Mouse (Mus musculus) hindbrain, embryonic 11.5 days (tissue): ENCODE results near the gene Duox1. TPM values are rescaled to one million over a fixed set of nuclear protein-coding genes. Genes with fewer than 3 reads are reported as not detected.
A peak's percentile ranks its signal among the peaks of the same experiment; 100 is the strongest.

Experiments
- ATAC-seq: fragments of 200-750 bp; cut with Nextera tagmentation; 2 replicates; pipeline ENCODE4 v1.8.0; 2017; ENCODE audit warnings: mild to moderate bottlenecking, moderate TSS enrichment, moderate library complexity; ENCODE audit not compliant: low FRiP score
- DNase-seq: peaks from one replicate; pipeline ENCODE4 v3.0.0-alpha.2; 2015; ENCODE audit warnings: low spot score
- H3K27ac ChIP-seq: fragments of 300-500 bp; sonication (generic); 2 replicates; pipeline ENCODE4 v1.5.1; 2014; ENCODE audit warnings: mild to moderate bottlenecking, low read depth, low read length
- H3K27me3 ChIP-seq: fragments of 300-500 bp; sonication (generic); 2 replicates; pipeline ENCODE4 v1.6.1; 2014; ENCODE audit warnings: mild to moderate bottlenecking, low read length, moderate library complexity, mixed read lengths; ENCODE audit not compliant: control insufficient read depth, insufficient read depth
- H3K36me3 ChIP-seq: fragments of 300-500 bp; sonication (generic); 2 replicates; pipeline ENCODE4 v1.6.1; 2014; ENCODE audit warnings: mild to moderate bottlenecking, low read length, moderate library complexity, mixed read lengths; ENCODE audit not compliant: control insufficient read depth, insufficient read depth
- H3K4me1 ChIP-seq: fragments of 300-500 bp; sonication (generic); replicated peaks from 2 replicates; pipeline ENCODE4 v1.6.1; 2014; ENCODE audit warnings: low read length, mixed read lengths; ENCODE audit not compliant: control insufficient read depth, insufficient read depth
- H3K4me2 ChIP-seq: fragments of 300-500 bp; sonication (generic); replicated peaks from 2 replicates; pipeline ENCODE4 v1.6.1; 2014; ENCODE audit warnings: mild to moderate bottlenecking, low read depth, low read length
- H3K4me3 ChIP-seq: fragments of 300-500 bp; sonication (generic); 2 replicates; pipeline ENCODE4 v1.5.1; 2014; ENCODE audit warnings: low read depth, low read length
- H3K9ac ChIP-seq: fragments of 300-500 bp; sonication (generic); 2 replicates; pipeline ENCODE4 v1.6.1; 2014; ENCODE audit warnings: low read depth, low read length
- H3K9me3 ChIP-seq: fragments of 300-500 bp; sonication (generic); 2 replicates; pipeline ENCODE4 v1.6.1; 2016; ENCODE audit warnings: low read length; ENCODE audit not compliant: control insufficient read depth
- WGBS: fragments of 180-500 bp; shearing (Covaris S2); extraction: QIAGEN DNeasy Blood & Tissue Kit; methylation state at CpG from one replicate; pipeline ENCODE4 v1.1.7; 2014; 5-methylcytosine and 5-hydroxymethylcytosine counted together
- polyA plus RNA-seq: library from polyadenylated mRNA; unstranded; fragments of >200 nt; fragmentation: Nextera tagmentation; extraction: Ambion mirVana; gene quantifications from 2 replicates; pipeline ENCODE4 v1.2.1, GENCODE M21; 2014

The Duox1 gene
- polyA plus RNA-seq, 1 experiment from 2014 or later = 0.12 TPM

DNA sequence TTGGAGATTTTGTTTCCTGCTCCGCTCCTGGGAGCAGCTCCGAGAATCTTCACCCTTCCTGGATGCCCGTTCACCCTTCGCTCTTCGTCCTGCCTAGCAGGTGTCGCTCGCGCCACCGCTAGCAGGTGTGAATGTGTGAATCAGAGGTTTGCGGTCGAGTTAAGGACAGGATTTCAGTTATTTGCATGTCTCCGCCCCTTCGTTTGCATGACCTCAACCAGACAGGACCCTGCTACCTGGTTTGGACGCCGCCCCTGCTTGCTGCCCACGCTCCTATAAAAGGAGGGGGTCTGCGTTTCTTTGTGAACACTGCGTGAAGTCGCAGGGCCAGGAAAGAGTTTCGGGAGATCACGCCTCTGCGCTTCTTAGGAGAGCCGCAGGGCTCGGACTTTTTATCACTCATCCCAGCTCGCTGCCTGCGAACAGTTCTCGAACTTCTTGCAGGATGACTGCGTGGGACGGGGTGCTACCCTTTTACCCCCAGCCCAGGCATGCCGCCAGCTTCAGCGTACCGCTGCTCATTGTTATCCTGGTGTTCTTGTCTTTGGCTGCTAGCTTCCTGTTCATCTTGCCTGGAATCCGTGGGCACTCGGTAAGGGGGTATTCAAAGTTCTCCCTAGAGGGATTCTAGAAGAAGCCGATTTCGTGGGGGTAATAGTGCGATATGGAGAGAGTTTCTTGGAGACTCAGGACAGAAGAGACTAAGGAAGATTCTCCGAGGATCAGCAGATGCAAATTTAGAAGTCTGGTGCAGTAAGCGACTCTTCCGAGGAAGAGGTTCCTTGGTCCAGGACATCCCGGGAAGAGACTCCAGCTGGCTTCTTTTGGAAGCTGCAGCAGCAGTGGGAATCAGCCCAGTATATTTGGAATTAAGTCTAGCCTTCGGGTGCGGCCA, 16.6 kb upstream of the Duox1 start, which contains the start of gene Duoxa2:
Gene Duoxa2, plus strand, starts transcription at position 305 of the 895 bp plus-strand sequence.
- Histone ChIP-seq H3K9me3 (no peaks in the 10 kb centered on the region), H3K4me3 (peak within 1 kb of the TSS; percentile 6; the same call in 1 of the 2 replicates), H3K4me2 (peak within 1 kb of the TSS; percentile 25), H3K27ac (no peak within 1 kb of the TSS), H3K27me3 (peaks cover 75% of the 10 kb centered on the region), H3K36me3 (no peaks in the 10 kb centered on the region), H3K9ac (no peak within 1 kb of the TSS), H3K4me1 (peaks cover 9% of the 10 kb centered on the region)
- peak; percentile 47 for DNase-seq
- 2% methylated on average over 43 of the region's 43 CpGs for WGBS
- no peak for ATAC-seq

DNA sequence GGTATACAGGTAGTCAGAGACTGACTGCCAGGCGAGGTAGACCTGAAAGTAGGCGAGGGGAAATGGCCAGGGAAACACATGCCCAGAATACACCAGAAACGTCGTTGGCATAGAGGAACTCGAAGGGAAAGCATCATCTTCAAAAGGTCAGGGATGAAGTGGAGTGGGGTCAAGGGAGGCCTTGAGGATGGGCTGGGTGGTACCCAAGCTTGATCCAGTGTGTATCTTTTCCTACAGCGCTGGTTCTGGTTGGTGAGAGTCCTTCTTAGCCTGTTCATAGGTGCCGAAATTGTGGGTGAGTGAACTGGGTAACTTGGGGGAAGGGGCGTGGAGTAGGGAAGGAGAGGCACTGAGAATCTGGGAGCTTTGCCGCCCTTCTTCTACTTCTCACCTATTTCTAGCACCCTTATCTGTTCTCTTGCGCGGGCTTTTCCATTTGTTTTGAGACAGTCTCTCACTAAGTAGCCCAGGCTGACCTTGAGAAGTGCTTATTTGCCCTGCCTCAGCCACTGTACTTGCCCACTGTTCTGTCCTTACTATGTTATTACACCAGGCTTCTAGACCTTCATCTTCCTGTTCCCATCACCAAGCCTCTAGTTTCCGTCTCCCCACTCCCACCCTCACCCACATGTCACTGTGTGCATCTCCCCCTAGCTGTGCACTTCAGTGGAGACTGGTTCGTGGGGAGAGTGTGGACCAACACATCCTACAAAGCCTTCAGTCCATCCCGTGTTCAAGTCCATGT, 15.4 kb upstream of the Duox1 start:
- Histone ChIP-seq H3K4me2 (no peak overlapping the region), H3K4me1 (peaks cover 9% of the 10 kb centered on the region), H3K27me3 (peaks cover 69% of the 10 kb centered on the region), H3K27ac (no peak overlapping the region), H3K9ac (no peak overlapping the region), H3K36me3 (no peaks in the 10 kb centered on the region), H3K4me3 (no peak overlapping the region), H3K9me3 (no peaks in the 10 kb centered on the region)
- no peak for ATAC-seq
- DNase-seq = peak; percentile 38
- 6% methylated on average over 14 of the region's 14 CpGs for WGBS

DNA sequence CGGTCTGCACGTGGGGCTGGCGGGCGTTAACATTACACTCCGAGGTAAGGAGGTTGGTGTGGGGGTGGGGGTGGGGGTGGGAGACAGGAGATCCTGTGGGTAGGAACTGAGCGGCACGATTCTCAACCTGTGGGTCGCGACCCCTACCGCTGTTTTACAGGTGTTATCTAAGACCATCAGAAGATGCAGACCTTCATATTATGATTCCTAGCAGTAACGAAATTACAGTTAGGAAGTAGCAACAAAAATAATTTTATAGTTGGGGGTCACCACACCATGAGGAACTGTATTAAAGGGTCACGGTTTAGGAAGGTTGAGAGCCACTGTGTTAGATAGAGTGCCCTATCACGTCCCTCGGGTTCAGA, 14.8 kb upstream of the Duox1 start:
- no peak for ATAC-seq
- 2% methylated on average over 14 of the region's 14 CpGs for WGBS

DNA sequence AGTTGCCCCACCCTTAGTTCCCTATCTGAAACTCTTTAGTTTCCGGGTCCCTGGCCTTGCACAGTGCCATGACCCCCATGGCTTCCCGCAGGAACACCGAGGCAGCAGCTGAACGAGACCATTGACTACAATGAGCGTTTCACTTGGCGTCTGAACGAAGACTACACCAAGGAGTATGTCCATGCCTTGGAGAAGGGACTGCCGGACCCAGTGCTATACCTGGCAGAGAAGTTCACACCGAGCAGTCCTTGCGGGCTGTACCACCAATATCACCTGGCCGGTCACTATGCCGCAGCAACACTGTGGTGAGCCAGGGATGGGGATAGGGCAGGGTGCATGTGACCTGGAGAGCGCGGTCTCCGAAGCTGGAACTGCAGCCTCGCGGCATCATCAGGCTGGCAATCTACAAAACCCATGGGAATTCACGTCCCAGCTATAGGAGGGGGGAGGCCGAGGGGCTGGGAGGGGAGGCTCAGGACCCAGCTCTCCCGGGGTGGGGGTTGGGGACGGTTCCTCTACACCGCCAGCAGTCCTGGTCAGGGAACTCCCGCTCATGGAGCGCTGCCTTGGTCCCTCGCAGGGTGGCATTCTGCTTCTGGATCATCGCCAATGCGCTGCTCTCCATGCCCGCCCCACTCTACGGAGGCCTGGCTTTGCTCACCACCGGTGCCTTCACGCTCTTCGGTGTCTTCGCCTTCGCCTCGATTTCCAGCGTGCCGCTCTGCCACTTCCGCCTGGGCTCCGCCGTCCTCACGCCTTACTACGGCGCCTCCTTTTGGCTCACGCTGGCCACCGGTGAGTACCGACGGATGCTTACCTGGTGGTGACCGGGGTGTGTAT, 14.2 kb upstream of the Duox1 start:
- DNase-seq = peak; percentile 64
- WGBS = 1% methylated on average over 48 of the region's 48 CpGs
- ATAC-seq = peak; percentile 33
- Histone ChIP-seq H3K27me3 (peaks cover 61% of the 10 kb centered on the region), H3K4me2 (peak overlapping the region; percentile 61), H3K9ac (no peak overlapping the region), H3K4me3 (peak overlapping the region; percentile 34), H3K4me1 (peaks cover 9% of the 10 kb centered on the region), H3K9me3 (no peaks in the 10 kb centered on the region), H3K36me3 (no peaks in the 10 kb centered on the region), H3K27ac (no peak overlapping the region)

More for the DNA sequence above, 14.8 kb upstream of the Duox1 start:
- DNase-seq = no peak
- Histone ChIP-seq H3K4me3 (no peak overlapping the region), H3K27me3 (peaks cover 65% of the 10 kb centered on the region), H3K4me2 (no peak overlapping the region), H3K36me3 (no peaks in the 10 kb centered on the region), H3K9ac (no peak overlapping the region), H3K27ac (no peak overlapping the region), H3K4me1 (peaks cover 9% of the 10 kb centered on the region), H3K9me3 (no peaks in the 10 kb centered on the region)

DNA sequence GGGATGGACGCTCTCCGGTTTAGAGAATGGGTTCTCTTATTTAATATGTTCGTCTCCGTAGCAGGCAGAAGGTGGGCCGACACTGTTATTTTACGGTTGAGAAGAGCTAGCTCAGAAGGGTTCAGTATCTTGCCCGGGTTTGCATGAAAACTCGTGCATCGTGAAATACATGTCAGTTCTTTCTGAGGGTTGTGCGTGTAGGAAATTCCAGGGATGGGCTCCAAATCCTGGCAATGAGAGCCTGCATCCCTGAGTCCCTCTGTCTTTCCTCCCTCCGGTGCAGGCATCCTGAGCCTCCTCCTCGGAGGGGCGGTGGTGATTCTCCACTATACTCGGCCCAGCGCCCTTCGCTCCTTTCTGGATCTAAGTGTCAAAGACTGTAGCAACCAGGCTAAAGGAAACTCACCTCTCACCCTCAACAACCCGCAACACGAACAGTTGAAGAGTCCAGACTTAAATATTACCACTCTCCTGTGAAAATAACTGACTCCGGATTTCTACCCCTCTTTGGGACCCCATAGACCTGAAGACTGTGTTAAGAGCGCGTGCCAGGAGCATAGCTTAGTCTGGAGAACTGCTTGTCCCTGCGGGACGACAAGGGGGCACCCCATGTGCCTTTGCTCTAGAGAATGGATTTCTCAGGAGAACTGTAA, 13.4 kb upstream of the Duox1 start:
- WGBS = 9% methylated on average over 23 of the region's 23 CpGs
- H3K4me2 ChIP-seq = peak overlapping the region; percentile 61
- DNase-seq = peak; percentile 49

DNA sequence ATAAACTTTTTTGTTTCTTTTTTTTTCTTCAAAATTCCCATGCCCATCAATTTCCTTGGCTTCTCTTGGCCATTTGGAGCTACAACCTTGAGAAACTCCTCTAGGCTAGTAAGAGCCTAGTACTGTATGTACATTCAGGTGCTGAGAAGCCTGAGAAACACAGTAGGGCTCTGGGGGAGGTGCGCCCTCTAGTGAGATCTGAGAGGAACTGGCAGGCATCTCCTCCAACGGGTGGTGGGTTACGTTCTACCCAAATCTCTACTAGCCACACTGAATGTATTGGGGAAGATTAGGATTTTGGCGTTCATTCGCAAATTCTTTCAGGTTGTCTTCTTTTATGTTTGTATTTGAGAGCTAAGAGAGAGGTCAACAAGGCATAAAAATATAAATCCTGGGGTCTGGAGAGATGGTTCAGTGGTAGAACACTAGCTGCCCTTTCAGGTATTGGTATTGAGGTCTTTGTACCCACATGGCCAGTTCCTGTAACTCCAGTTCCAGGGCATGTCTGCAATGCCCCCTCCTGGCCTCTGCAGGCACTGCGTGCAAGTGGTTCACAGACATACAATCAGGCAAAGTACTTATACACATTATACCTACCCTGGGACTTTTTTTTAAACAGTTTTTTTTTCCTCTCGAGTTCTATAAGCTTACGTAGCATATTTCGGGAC, 12.8 kb upstream of the Duox1 start:
- 0 out of 2 replicates have a peak, but pooled peaks have one; percentile 33 for ATAC-seq
- peak; percentile 80 for DNase-seq
- WGBS = 13% methylated on average over 9 of the region's 9 CpGs

More for the DNA sequence above, 13.4 kb upstream of the Duox1 start:
- H3K4me3 ChIP-seq = peak overlapping the region; percentile 34
- no peaks in the 10 kb centered on the region for H3K36me3 ChIP-seq
- no peak overlapping the region for H3K9ac ChIP-seq
- no peak for ATAC-seq
- no peaks in the 10 kb centered on the region for H3K9me3 ChIP-seq
- no peak overlapping the region for H3K27ac ChIP-seq
- peaks cover 9% of the 10 kb centered on the region for H3K4me1 ChIP-seq
- H3K27me3 ChIP-seq = peaks cover 57% of the 10 kb centered on the region

DNA sequence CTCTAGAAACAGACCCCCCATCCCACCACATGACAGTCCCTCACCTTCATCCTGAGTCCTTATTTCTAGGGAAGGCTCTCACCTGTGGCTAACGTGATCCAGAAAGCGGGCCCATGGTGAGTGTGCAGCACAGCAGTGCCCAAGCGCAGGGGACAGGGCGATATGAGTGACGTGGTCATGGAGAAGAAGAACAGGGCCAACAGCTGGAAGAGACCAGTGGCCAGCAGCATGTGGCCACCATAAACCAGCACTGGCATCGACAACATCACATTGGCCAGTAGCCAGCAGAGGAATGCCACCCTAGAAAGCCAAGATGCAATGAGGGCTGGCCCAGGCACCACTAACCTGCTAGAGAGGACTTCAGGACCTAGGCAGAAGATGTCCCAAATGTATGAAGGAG, 10.9 kb upstream of the Duox1 start:
- Histone ChIP-seq H3K27ac (no peak overlapping the region), H3K4me2 (no peak overlapping the region), H3K9me3 (no peaks in the 10 kb centered on the region), H3K36me3 (no peaks in the 10 kb centered on the region), H3K27me3 (peaks cover 32% of the 10 kb centered on the region), H3K4me3 (no peak overlapping the region), H3K9ac (no peak overlapping the region), H3K4me1 (peaks cover 3% of the 10 kb centered on the region)
- WGBS = 81% methylated on average over 6 of the region's 6 CpGs
- ATAC-seq (no peak), DNase-seq (no peak)

More for the DNA sequence above, 12.8 kb upstream of the Duox1 start:
- H3K4me1 ChIP-seq = peaks cover 9% of the 10 kb centered on the region
- no peaks in the 10 kb centered on the region for H3K36me3 ChIP-seq
- H3K27me3 ChIP-seq = peaks cover 51% of the 10 kb centered on the region
- H3K4me2 ChIP-seq = no peak overlapping the region
- H3K4me3 ChIP-seq = no peak overlapping the region
- H3K9ac ChIP-seq = no peak overlapping the region
- H3K9me3 ChIP-seq = no peaks in the 10 kb centered on the region
- H3K27ac ChIP-seq = no peak overlapping the region
